Mouse (Mus musculus): ENCODE data around the gene Rbfox3. TPM values are rescaled to one million over a fixed set of nuclear protein-coding genes. Genes with fewer than 3 reads are reported as not detected.
A peak's percentile ranks its signal among the peaks of the same experiment; 100 is the strongest.

Gene Rbfox3
- polyA plus RNA-seq, 1 experiment from 2014 or later: not detected

- H3K27me3 ChIP-seq: no peaks in the 10 kb centered on the region
- TF ChIP-seq CTCF (IDR thresholded peaks at IDR 0.05): no peak
- ChIA-PET POLR2A (interaction anchor here (0.6 kb wide), 1 partner anchor 101 kb away, joined by 3 read pairs; no protein-coding TSS in a partner anchor), CTCF (interaction anchor here (1.1 to 1.3 kb wide), 2 partner anchors 15 to 33 kb away, joined by 3 to 4 read pairs; no protein-coding TSS in a partner anchor)
- ATAC-seq (peak; percentile 13), DNase-seq (ENCODE audit: low read depth, low spot score) (no peak)
- in situ Hi-C loops (cut with MboI; ENCODE audit: low pct_unique_long_range_greater_than_20kb): no loop called here
Measured at GRCm38 (mm10) chr11:118453886-118454671, 457.3 kb downstream of the Rbfox3 start.

- ChIA-PET POLR2A (no interaction called here), CTCF (no interaction called here)
- no peaks in the 10 kb centered on the region for H3K27me3 ChIP-seq
- ATAC-seq (no peak), DNase-seq (ENCODE audit: low read depth, low spot score) (no peak)
- no peak for TF ChIP-seq CTCF (IDR thresholded peaks at IDR 0.05)
- in situ Hi-C loops (cut with MboI; ENCODE audit: low pct_unique_long_range_greater_than_20kb): no loop called here
Measured at GRCm38 (mm10) chr11:118452955-118453354, 458.4 kb downstream of the Rbfox3 start.

GRCm38 (mm10) chr11:118451211-118451610 is 460.2 kb downstream of the Rbfox3 start:
- no peak for ATAC-seq
- no peak for DNase-seq (ENCODE audit: low read depth, low spot score)
- CTCF ChIA-PET: interaction anchor here (1.7 kb wide), 1 partner anchor 288 kb away, joined by 3 read pairs; no protein-coding TSS in a partner anchor
- no peak for TF ChIP-seq CTCF (IDR thresholded peaks at IDR 0.05)
- H3K27me3 ChIP-seq: no peaks in the 10 kb centered on the region
- POLR2A ChIA-PET: no interaction called here
- in situ Hi-C loops (cut with MboI; ENCODE audit: low pct_unique_long_range_greater_than_20kb): no loop called here

GRCm38 (mm10) chr11:118448385-118448784 is 463.0 kb downstream of the Rbfox3 start:
- CTCF ChIA-PET: interaction anchor here (0.6 to 1.9 kb wide), 3 partner anchors 12 to 291 kb away, joined by 3 to 8 read pairs (median 7); no protein-coding TSS in a partner anchor
- no peak for DNase-seq (ENCODE audit: low read depth, low spot score)
- no peaks in the 10 kb centered on the region for H3K27me3 ChIP-seq
- no peak for TF ChIP-seq CTCF (IDR thresholded peaks at IDR 0.05)
- in situ Hi-C loops (cut with MboI; ENCODE audit: low pct_unique_long_range_greater_than_20kb): loop anchor here (5.0 kb wide), 1 partner anchor 294 kb away; no protein-coding TSS in a partner anchor
- POLR2A ChIA-PET: no interaction called here
- ATAC-seq: no peak

GRCm38 (mm10) chr11:118447346-118447745 is 464.1 kb downstream of the Rbfox3 start:
- POLR2A ChIA-PET: no interaction called here
- in situ Hi-C loops (cut with MboI; ENCODE audit: low pct_unique_long_range_greater_than_20kb): loop anchor here (5.0 kb wide), 1 partner anchor 295 kb away; no protein-coding TSS in a partner anchor
- ATAC-seq: no peak
- no peaks in the 10 kb centered on the region for H3K27me3 ChIP-seq
- TF ChIP-seq CTCF (IDR thresholded peaks at IDR 0.05): no peak
- DNase-seq (ENCODE audit: low read depth, low spot score): no peak
- CTCF ChIA-PET: no interaction called here

- ATAC-seq (no peak), DNase-seq (ENCODE audit: low read depth, low spot score) (no peak)
- in situ Hi-C loops (cut with MboI; ENCODE audit: low pct_unique_long_range_greater_than_20kb): loop anchor here (5.0 kb wide), 1 partner anchor 296 kb away; no protein-coding TSS in a partner anchor
- H3K27me3 ChIP-seq: no peaks in the 10 kb centered on the region
- POLR2A ChIA-PET: interaction anchor here (1.1 kb wide), 1 partner anchor 28 kb away, joined by 3 read pairs; no protein-coding TSS in a partner anchor
- peak; percentile 93 for TF ChIP-seq CTCF (IDR thresholded peaks at IDR 0.05)
- CTCF ChIA-PET: interaction anchor here (1.1 to 5.2 kb wide), 6 partner anchors 15 to 293 kb away, joined by 3 to 113 read pairs (median 4); partner anchors contain the start of gene Cant1
Measured at GRCm38 (mm10) chr11:118445843-118446242, 465.6 kb downstream of the Rbfox3 start.

GRCm38 (mm10) chr11:118443201-118443970 is 468.0 kb downstream of the Rbfox3 start:
- H3K27me3 ChIP-seq: no peaks in the 10 kb centered on the region
- no peak for TF ChIP-seq CTCF (IDR thresholded peaks at IDR 0.05)
- CTCF ChIA-PET: interaction anchor here (1.2 to 5.2 kb wide), 11 partner anchors 9 to 296 kb away, joined by 3 to 113 read pairs (median 5); partner anchors contain the start of genes C1qtnf1, Cant1 and Cep295nl
- no peak for DNase-seq (ENCODE audit: low read depth, low spot score)
- in situ Hi-C loops (cut with MboI; ENCODE audit: low pct_unique_long_range_greater_than_20kb): no loop called here
- POLR2A ChIA-PET: interaction anchor here (0.8 to 1.9 kb wide), 4 partner anchors 14 to 24 kb away, joined by 3 to 14 read pairs (median 4); no protein-coding TSS in a partner anchor
- ATAC-seq: no peak

GRCm38 (mm10) chr11:118442691-118443090 is 468.7 kb downstream of the Rbfox3 start:
- CTCF ChIA-PET: interaction anchor here (1.2 to 5.2 kb wide), 7 partner anchors 11 to 100 kb away, joined by 3 to 113 read pairs (median 11); partner anchors contain the start of genes C1qtnf1, Cant1 and Cep295nl
- in situ Hi-C loops (cut with MboI; ENCODE audit: low pct_unique_long_range_greater_than_20kb): no loop called here
- H3K27me3 ChIP-seq: no peaks in the 10 kb centered on the region
- DNase-seq (ENCODE audit: low read depth, low spot score) (no peak), ATAC-seq (no peak)
- POLR2A ChIA-PET: interaction anchor here (1.0 to 1.9 kb wide), 3 partner anchors 14 to 23 kb away, joined by 3 to 14 read pairs (median 3); no protein-coding TSS in a partner anchor
- no peak for TF ChIP-seq CTCF (IDR thresholded peaks at IDR 0.05)

Other genes with a start within 250 kb of the Rbfox3 start
- gene Enpp7, start 76.6 kb upstream of the Rbfox3 start, polyA plus RNA-seq (2021): not detected
- 9.3 TPM for gene Cbx2, start 111.4 kb upstream of the Rbfox3 start, polyA plus RNA-seq (2021)
- gene Cbx8, start 129.4 kb upstream of the Rbfox3 start, polyA plus RNA-seq (2021): 14.6 TPM
- gene Cbx4, start 174.6 kb upstream of the Rbfox3 start, polyA plus RNA-seq (2021): 22.0 TPM